Mouse (Mus musculus): Measurements from ENCODE around the gene Lamc1.
A peak's percentile ranks its signal among the peaks of the same experiment; 100 is the strongest.
"Not testable (repeated sequence)": the region's sequence is repeated elsewhere in the genome, so short reads cannot be mapped to it uniquely, and the experiment has no call there.

Lamc1 gene

DNA sequence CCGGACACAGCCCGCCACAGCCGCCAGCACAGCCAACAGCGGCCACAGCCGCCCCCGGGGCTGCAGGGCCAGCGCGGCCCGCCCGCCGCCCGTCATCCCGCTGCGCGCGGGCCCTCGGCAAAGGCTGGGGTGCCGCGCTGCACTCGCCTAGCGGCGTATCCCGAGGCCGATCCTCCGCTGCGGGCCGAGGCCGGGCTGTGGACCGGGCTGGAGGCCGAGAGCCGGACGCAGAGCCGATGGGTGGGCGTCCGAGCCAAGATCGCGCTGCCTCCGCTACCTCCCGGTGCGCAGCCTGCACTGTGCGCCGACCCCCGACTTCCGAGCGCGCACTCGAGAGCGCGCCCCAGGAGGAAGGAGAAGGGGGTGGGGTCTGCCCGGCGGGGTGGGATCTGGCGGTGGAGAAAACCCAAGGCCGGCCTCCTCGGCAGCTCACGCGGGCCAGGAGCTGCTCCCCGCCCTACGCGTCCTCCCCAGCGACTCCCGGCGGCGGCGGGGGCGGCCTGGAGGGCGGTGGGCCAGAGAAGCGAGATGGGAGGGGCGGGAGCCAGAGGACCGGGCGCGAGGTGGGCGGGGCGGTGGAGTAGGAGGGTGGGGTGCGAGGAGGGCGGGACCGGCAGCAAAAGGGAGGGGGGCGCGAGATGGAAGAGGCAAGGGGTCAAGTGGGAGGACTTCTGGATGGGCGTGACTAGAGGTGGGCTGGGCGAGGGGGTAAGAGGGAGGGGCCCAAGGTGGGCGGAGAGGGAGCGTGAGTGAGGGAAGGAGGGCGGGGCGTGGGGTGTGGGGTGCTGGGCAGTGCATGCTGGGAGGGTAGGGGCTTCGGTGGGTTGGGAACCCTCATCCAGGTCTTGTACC is at the start of gene Lamc1:
Gene Lamc1, minus strand, starts transcription at position 343 of the 852 bp plus-strand sequence.
- DNase-seq (ENCODE audit: low read depth) = peak; percentile 91

DNA sequence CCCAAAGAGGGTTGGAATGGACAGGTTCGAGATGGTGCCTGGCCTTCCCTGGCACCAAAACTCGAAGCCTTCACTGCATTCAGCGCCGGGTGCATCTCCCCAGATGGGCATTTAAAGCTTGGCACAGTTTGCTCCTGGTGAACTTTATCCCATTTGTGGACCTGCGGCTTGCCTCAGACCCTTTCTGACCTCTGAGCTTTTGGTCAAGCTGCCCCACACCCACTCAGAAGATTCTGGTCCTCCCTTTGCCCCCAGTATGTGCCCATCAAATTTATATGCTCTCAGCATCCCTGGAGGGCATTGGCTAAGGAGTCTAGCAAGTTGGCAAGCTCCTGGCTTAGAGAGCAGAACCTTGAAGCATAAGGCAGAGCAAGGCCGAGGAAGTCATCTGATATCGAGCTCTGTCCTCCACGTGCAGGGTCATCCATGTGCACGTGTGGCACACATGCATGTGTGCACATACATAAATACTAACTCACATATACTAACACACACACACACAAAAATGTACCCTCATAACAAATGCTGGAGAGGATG is 48.2 kb upstream of the Lamc1 start:
- no peak for DNase-seq (ENCODE audit: low read depth)

DNA sequence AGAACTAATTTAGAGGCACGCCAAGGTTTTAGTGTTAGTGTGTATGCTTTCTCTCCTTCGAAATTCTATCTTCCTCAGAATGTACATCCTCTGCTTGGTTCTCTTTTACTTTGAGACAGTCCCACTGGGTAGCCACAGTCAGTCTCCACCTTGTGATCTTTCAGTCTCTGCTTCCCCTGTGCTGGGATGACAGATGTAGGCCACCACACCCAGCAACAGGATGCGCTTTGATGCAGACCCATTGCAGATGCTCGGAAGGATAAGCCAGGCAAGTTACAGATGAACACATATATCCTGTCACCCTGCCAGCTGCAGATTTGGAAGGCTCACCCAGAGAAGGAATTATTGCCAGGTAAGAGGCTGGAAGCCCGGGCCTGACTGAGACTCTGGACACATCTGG is 47.2 kb upstream of the Lamc1 start:
- DNase-seq (ENCODE audit: low read depth) = peak; percentile 61

DNA sequence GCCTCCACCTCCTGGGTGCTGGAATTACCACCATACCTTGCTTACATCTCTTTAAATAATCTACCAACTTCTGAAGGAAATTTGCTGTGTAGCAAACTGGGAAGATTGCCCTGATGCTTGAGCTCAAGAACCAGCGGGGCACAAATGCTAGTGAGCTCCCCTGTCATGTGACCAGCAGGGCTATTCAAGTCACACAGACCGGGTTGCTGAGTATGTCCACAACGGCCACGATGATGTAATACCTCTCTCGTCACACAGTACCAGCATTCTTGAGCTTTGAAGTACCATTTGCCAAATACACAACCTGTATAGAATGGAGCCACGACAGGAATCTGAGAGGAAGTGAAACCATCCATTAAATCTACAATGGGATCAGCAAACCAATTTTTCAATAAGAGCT is 46.0 kb upstream of the Lamc1 start:
- DNase-seq (ENCODE audit: low read depth) = no peak

DNA sequence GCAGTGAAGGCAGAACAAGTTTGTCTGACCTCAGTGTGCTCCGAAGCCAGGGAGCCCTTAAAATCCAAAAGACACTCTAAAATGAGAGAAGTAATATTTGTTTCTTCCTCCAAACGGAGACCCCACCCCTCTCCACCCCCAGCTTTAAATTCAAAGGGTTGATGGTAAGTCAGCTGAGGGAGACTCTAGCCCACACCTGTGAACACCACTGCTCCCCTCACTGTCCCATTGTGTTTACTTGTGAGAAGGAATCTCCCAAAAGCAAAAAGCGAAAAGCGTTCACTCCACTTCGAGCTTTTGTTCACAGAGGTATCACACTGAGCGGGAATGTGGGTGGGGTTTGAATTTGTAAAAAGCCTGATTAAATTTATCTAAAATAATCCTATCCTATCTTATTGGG is 43.9 kb upstream of the Lamc1 start:
- no peak for DNase-seq (ENCODE audit: low read depth)

DNA sequence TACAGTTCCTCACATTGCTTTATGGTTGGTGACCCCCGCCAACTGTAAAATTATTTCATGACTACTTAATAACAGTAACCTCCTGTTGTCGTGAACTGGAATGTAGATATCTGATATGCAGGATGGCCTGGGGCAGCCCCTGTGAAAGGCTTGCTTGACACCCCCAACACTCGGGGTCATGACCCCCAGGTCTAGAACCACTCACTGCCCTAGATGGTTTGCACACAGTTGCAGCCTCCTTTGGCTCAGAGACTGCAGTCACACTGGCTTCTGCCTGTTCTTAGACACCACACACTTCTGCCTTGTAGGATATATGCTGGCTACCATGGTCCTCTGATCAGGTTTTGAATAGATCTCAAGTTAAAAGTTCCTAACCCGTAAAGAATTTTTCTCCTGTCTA is 41.5 kb upstream of the Lamc1 start:
- no peak for DNase-seq (ENCODE audit: low read depth)

DNA sequence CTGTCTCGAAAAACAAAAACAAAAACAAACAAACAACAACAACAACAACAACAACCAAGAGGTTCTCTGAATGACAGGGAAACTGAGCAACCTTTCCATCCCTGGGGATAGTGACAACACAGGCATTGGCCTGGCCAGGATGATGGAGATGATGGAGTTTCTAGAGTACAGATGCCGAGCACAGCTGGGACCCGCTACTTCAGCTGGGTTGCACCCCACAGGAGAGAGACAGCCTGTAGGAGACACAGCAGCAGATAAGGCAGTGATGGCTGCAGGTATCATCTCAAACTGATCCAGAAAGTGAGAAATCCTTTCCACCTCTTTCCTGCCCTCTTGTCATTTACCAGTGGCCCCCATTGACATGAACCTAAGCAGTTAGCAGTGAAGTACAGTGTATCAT is 39.3 kb upstream of the Lamc1 start:
- DNase-seq (ENCODE audit: low read depth) = no peak

DNA sequence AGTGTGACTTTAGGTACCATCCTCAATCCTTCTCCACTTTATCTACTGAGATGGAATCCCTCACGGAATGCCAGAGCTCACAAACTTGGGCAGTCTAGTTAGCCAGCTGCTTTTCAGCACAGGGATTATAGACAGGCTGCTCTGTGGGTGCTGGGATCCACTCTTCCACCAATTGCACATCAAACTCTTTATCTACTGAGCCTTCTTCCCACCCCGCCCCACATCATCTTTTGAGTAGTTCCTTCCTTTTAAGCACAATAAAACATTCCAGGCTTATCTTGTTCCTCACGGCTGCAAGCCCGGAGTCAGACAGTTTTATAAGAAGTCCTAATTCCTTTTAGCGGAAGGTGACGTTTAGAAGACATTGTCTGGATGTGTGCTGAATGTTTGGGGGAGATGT is 36.4 kb upstream of the Lamc1 start:
- no peak for DNase-seq (ENCODE audit: low read depth)

DNA sequence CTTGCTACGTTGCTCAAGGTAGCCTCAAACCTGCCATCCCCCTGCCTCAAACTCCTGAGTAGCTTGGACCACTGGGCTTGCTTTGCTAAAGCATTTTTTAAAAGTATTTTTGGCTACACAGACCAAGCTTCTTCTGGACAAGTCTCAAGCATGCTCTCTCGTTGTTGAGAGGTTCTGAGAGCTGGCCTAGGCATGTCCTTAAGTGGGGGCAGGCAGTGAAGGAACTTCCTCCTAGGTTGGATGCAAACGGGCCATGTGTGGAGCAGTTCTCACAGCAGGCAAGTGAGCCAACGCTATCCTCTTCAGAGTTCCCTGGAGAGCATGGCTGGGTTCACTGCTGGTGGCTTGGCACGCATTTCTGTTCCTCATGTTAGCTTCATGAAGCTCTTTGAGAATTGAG is 34.5 kb upstream of the Lamc1 start:
- no peak for DNase-seq (ENCODE audit: low read depth)

DNA sequence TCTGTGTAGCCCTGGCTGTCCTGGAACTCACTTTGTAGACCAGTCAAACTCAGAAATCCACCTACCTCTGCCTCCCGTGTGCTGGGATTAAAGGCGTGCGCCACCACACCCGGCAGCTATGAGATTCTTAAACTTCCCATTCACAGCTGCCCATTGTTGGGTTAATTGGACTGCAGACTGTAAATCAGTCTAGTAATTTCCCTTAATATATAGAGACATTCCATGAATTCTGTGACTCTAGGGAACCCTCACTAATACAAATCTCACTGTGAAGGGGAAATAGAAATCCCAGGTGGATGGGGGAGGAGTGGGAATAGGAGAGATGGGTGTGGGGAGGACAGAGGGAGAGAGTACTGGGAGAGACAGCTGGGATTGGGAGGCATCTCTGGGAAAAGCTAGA is 29.3 kb upstream of the Lamc1 start:
- no peak for DNase-seq (ENCODE audit: low read depth)

DNA sequence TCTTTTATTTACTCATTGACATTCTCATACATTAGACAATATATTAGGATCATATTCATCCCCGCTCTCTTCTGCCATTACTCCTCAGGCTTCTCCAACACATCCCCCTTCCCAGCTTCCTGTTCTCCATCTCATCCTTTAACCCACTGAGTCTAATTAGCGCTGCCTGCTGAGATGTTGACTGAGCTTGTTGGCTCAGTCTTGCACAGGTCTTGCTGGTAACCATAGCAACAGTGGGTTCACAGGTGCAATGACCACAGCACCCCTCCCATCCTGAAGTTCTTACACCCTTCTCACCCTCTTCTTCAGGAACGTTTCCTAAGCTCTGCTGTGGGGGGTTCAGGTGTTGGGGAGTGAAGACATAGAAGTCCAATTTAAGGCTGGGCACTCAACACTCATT is 28.0 kb upstream of the Lamc1 start:
- DNase-seq (ENCODE audit: low read depth) = no peak

DNA sequence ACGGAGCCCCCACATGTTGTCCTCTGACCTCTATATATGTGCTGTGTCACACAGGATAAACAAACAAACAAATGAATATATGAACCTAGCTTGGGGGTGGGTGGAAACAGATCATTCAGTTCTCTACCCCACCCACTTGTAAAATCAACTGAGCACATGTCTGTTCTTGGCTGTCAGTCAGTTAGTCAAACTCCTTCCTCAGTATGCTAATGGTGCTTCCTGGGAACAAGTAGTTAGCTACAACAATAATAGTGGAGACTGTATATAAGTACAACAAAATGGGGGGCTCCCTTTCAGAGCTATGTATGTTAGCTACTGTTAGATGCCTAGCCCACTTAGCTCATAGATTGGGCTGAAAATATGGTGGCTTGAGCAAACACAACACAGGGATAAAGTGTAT is 24.6 kb upstream of the Lamc1 start:
- DNase-seq (ENCODE audit: low read depth) = no peak

DNA sequence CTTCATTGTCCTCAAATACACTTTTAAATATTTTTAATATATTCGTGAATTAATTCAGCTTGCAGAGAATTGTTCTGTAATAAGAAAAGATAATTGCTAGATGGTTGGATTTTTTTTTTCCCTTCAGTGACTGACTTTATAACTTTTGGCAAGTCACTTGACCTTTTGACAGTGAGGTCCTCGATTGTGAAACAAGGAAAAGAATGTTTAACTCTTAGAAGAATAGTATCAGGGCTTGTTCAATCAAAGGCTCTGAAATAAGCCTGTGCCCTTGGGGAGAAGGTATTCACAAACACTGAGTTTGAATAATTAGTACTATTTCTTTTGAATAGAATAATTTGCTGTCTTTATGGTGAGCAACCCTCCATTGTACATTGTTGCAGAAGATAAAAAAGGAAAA is 21.9 kb upstream of the Lamc1 start:
- no peak for DNase-seq (ENCODE audit: low read depth)

DNA sequence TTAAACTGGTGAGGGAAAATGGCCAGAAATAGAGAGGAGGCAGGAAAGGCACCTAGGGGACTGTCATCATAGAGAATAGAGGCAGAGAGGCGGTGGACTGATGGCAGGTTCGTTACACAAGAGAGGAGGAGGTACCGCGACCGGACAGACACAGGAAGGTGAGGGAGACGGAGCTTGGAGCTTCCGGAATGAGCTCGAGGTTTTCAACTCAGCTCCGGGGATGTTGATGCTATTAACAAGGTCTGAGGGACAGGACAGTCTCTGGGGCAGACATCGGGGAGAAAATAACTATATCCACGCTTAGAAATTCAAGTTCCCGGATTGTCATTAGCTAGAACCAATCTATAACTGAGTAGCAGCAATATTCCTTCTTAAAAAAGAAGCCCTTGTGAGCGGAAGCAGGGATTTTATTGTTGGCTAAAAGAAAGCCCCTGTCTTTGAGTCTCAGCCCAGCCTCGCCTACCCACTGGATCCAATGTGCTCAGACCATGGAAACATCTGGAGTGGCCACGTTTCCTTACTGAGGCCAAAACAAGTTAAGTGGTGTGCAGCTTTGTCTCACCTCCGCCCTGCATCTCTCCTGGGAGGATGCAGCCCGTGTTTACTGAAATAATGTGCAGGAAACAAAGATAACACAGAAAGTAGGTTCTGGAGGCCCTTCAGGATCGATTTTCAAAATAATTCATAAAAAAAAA is 21.3 kb upstream of the Lamc1 start:
- DNase-seq (ENCODE audit: low read depth) = no peak

DNA sequence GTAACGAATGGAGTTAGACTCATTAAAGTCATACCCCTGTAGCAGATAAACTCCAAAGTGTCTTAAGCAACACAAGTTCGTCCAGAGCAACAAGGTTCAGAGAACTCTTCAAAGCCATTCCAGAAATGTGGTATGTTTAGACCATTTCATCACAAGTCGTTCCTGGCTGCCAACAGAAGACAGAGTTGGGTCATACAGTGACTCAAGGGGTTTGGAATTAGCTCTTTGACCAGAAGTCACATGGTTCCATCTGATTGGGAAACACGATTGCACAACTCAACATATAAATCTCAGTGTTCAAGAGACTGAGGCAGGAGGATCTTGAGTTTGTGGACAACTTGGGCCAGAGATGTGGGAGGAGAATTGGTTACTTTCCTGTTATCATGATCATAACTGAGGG is 18.4 kb upstream of the Lamc1 start:
- no peak for DNase-seq (ENCODE audit: low read depth)

DNA sequence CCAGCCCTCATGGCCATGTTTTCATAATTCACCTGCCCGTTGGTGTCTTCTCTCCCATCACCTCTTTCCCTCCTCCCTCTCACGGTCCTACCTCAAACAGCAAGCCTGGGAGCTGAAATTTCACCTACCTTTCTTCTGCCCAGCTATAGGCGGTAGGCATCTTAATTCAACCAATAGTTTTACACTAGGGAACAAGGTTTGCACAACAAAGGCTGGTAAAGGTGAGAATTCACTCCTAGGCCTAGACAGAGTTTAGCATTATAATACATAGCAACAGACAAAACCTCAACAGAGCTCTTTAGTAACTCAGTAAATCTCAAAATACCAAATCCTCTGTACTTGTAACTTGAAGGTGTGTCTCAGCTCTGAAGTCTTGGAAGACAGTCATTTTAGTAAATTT is 15.1 kb upstream of the Lamc1 start:
- DNase-seq (ENCODE audit: low read depth) = no peak

DNA sequence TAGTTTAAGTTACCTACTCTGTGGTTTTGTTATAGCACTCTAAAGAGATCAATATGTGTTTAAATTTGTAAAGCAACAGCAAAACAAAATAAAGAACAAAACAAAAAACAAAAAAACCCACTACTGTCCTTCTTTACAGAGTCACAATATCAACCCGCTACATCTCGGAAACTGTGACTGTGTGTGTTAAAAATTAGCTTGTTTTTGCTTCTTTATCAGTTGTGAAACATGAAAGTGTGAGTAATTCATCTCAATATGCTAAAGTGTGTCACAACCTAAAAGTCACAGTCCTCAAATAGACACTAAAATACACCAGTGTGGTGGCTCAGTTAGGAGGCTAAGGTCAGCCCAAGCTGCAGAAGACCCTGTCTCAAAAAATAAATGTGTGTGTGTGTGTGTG is 14.5 kb upstream of the Lamc1 start:
- peak; percentile 71 for DNase-seq (ENCODE audit: low read depth)

DNA sequence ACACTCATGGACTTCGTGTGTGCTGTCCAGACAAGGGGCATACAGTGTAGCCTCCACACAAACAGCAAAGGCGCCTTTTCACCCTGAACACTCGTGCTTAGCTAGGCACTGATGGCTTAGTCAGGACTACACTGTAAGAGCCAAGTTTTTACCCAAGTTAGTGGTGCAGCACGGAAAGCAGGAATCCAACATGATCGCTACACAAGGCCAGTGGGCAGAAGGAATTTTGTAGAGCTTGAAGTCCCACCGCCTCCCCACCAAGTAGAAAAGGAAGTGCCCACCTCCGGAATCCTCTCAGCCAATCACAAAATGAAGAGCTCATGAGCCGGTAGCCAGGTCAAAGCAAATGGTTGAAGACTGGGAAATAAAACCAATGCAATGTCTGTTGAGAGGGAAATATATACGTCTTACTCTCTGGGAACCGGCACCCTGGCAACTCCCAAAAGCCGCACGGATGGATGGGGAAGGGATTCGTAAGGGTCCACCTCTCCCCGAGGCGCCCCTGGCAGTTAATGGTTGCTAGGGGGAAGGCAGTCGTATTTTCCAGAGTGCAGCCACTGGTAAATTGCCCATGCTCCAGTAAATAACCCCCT is 13.2 kb upstream of the Lamc1 start:
- no peak for DNase-seq (ENCODE audit: low read depth)

DNA sequence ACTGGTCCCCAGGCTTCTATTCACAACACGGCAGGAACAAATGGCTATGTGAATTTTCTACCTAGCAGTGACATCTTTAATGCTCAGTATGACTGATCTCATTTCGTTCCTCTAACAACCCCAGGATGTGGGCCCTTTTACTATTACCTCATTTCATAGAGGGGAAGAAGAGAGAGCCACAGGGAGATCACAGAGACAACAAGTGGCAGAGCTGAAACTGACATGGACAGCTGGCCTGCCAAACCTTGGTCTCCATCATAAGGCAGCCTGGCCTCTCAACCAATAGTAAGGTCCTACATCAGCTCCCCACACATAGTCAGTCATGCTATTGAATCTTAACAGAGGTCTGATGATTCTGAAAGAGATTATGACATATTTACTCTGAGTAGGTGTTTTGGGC is 12.4 kb upstream of the Lamc1 start:
- DNase-seq (ENCODE audit: low read depth) = peak; percentile 50

DNA sequence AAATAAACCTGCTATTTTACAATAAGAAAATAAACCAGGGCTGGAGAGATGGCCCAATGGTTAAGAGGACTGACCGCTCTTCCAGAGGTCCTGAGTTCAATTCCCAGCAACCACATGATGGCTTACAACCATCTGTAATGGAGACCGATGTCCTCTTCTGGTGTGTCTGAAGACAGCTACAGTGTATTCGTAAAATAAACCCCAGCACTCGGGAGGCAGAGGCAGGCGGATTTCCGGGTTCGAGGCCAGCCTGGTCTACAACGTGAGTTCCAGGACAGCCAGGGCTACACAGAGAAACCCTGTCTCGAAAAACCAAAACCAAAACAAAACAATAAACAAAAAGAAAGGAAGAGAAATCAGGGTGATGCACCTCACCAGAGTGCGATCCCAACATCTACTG is 2.9 kb upstream of the Lamc1 start:
- DNase-seq (ENCODE audit: low read depth) = not testable (repeated sequence)

DNA sequence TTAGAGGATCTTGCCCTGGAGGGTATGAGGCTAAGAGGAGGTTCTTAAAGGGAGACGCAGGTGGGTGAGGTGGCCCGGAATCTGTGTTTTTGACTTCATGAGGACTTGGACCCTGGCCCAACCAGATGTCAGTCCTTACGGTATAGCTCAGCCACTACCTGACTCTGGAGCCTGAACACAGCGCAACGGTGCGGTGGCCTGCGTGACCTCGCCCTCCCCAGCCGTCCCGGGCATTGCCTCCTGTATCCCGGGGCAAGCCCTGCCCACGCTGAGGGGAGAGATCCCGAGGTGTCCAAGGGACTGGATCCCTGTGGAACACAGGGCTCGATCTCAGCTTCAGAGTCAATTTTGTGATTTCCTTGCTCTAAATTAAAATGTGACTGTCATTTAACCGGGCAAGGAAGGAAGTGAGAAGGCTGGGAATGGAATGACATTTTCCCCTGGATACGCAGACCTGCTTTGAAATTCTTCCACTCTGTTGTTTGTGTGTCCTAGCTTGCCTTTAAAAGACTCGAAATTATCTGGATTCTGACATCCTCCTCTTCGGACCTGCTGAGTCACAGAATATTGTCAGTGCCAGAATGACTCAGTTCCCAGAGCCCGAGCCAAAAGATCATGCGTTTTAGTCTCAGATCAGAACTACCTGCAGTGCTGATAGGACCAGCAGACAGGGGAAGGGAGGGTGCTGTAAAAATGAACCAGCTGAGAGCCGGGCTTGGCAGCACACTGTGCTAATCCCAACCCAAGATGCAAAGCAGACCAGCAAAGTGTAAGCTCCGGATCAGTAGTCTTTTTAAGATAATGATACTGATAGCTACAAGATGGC is 923 bp upstream of the Lamc1 start:
- DNase-seq (ENCODE audit: low read depth) = peak; percentile 79

DNA sequence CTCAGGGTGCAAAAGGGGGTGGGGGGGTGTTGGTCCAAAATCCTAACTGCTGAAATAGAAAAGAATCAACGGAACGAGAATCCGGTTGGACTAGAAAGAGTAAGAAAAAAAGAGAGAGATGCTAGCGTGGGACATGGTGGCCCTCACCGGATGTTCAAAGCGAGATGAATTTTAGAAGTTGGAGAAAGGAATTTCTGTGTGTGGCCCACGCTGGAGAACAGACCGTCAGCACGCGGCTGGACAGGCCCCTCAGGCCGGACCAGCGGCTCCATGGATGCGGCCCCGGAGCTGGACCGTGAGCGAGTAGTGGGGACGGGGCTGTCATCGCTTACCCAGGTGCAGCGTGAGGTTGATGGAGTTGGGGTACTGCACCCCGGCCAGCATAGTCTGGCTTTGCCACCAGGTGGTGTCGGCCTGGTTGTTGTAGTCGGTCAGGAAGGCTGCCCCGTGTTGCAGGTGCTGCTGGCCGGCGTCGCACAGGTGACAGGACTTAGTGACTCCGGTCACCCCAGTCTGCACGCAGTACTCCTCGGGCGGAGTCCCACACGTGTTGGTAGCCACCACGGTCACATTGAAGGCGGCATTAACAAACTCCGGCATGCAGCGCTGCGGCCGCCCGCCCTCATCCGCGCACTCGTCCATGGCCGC is 666 bp downstream of the Lamc1 start:
- DNase-seq (ENCODE audit: low read depth) = peak; percentile 82
